In the genomic region with DNA sequence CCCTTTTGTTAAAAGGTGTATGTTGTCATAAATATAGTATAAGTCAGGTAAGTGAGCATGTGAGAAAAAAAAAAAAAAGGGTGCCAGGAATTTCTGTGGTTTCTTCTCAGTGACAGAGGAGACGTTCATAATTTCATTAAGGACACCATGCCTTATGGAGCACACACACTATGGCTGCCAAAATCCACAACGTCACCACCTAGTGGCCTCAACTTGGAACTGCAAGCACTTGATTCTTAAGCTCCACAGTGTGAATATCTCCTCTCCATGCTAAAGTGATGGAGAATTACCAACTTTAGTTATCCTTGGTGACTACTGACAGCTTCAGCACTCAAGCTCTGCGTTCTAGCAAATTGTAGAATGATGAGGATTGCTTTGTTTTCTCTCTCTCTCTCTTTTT, we compare ENCODE assay signal across 9 mouse cellular contexts.
DNase-seq lines count a peak whose midpoint lies in the region; ATAC-seq lines count a peak whose summit lies in the region.
"Had no signal": no experiment of that assay in that cellular context is flagged by ENCODE, and none has a peak within 500 bp of the region (broad histone marks: within the 10 kb centered on the region; RNA-seq: fewer than 3 reads in every experiment).

No protein-coding gene starts in this region.

- H3K4me1 ChIP-seq in hindbrain, embryonic 11.5 days (replicated peaks; ENCODE audit: control insufficient read depth, insufficient read depth, low read length) = no peaks in the 10 kb centered on the region
- H3K4me1 ChIP-seq in midbrain, embryonic 13.5 days (replicated peaks) = no peaks in the 10 kb centered on the region
- H3K4me1 ChIP-seq: embryonic facial prominence, embryonic 13.5 days had no signal

- no peak overlapping the region for H3K9ac ChIP-seq in hindbrain, embryonic 11.5 days (ENCODE audit: low read depth, low read length)
- no peak overlapping the region for H3K9ac ChIP-seq in midbrain, embryonic 13.5 days (replicated peaks)
- H3K9ac ChIP-seq: embryonic facial prominence, embryonic 13.5 days had no signal

- no peaks in the 10 kb centered on the region for H3K36me3 ChIP-seq in hindbrain, embryonic 11.5 days (ENCODE audit: control insufficient read depth, insufficient read depth, low read length)
- no peaks in the 10 kb centered on the region for H3K36me3 ChIP-seq in midbrain, embryonic 13.5 days
- H3K36me3 ChIP-seq: embryonic facial prominence, embryonic 13.5 days had no signal

- H3K27me3 ChIP-seq in hindbrain, embryonic 11.5 days (ENCODE audit: control insufficient read depth, insufficient read depth, low read length) = no peaks in the 10 kb centered on the region
- H3K27me3 ChIP-seq in midbrain, embryonic 13.5 days = no peaks in the 10 kb centered on the region

- DNase-seq in layer of hippocampus, adult 11-12 months (ENCODE audit: low spot score) = peak; percentile 56
- no peak for DNase-seq in layer of hippocampus, adult 9-11 months
- peak; percentile 65 for DNase-seq in adrenal gland, postnatal 14 days
- peak; percentile 55 for DNase-seq in embryo, embryonic 9.5 days (ENCODE audit: extremely low spot score)
- DNase-seq in hindbrain, embryonic 11.5 days (ENCODE audit: low spot score) = peak; percentile 81
- DNase-seq in left cerebral cortex, postnatal 4 days = peak; percentile 43
- peak; percentile 41 for DNase-seq in thymus, postnatal 4 days

- intact Hi-C loops in left cerebral cortex, postnatal 4 days (cut with DNase I) = loop anchor here (5.0 kb wide), 1 partner anchor 111 kb away; no protein-coding TSS in a partner anchor

- 23% methylated on average over 3 of the region's 3 CpGs for WGBS in hindbrain, embryonic 11.5 days
- WGBS in midbrain, embryonic 13.5 days = 19% methylated on average over 3 of the region's 3 CpGs

- H3K9me3 ChIP-seq in hindbrain, embryonic 11.5 days (ENCODE audit: control insufficient read depth, low read length) = no peaks in the 10 kb centered on the region
- no peaks in the 10 kb centered on the region for H3K9me3 ChIP-seq in midbrain, embryonic 13.5 days
- H3K9me3 ChIP-seq: embryonic facial prominence, embryonic 13.5 days had no signal

- H3K4me3 ChIP-seq in hindbrain, embryonic 11.5 days (ENCODE audit: low read depth, low read length) = no peak overlapping the region
- H3K4me3 ChIP-seq in midbrain, embryonic 13.5 days (replicated peaks) = no peak overlapping the region
- H3K4me3 ChIP-seq: embryonic facial prominence, embryonic 13.5 days had no signal

- ATAC-seq in hindbrain, embryonic 11.5 days (ENCODE audit: low FRiP score) = peak; percentile 87; the same call in 1 of the 2 replicates
- ATAC-seq in midbrain, embryonic 13.5 days = peak; percentile 90

- H3K4me2 ChIP-seq in hindbrain, embryonic 11.5 days (replicated peaks; ENCODE audit: low read depth, low read length) = no peak overlapping the region
- H3K4me2 ChIP-seq in midbrain, embryonic 13.5 days (replicated peaks) = no peak overlapping the region
- H3K4me2 ChIP-seq: embryonic facial prominence, embryonic 13.5 days had no signal

- no peak overlapping the region for H3K27ac ChIP-seq in hindbrain, embryonic 11.5 days (ENCODE audit: low read depth, low read length)
- no peak overlapping the region for H3K27ac ChIP-seq in midbrain, embryonic 13.5 days
- H3K27ac ChIP-seq: embryonic facial prominence, embryonic 13.5 days had no signal
